Mouse (Mus musculus) limb, embryonic 14.5 days (tissue): ENCODE data around the gene Mroh7. TPM values are rescaled to one million over a fixed set of nuclear protein-coding genes. Genes with fewer than 3 reads are reported as not detected.

Source experiments
- ATAC-seq: fragments of 200-750 bp; cut with Nextera tagmentation; 2 replicates; pipeline ENCODE4 v1.8.0; 2017; ENCODE audit warnings: low read depth, moderate number of reproducible peaks, moderate TSS enrichment; ENCODE audit not compliant: low FRiP score
- DNase-seq: peaks from one replicate; pipeline ENCODE4 v3.0.0-alpha.2; 2015; ENCODE audit warnings: low spot score
- H3K27ac ChIP-seq: fragments of 300-500 bp; sonication (generic); replicated peaks from 2 replicates; pipeline ENCODE4 v1.5.1; 2014; ENCODE audit warnings: low read depth, mild to moderate bottlenecking, low read length, moderate library complexity, mixed read lengths
- H3K27me3 ChIP-seq: fragments of 300-500 bp; sonication (generic); 2 replicates; pipeline ENCODE4 v1.6.1; 2014; ENCODE audit warnings: low read length, mixed read lengths; ENCODE audit not compliant: control insufficient read depth, insufficient read depth
- H3K36me3 ChIP-seq: fragments of 300-500 bp; sonication (generic); 2 replicates; pipeline ENCODE4 v1.6.1; 2014; ENCODE audit warnings: mild to moderate bottlenecking, low read length, moderate library complexity, mixed read lengths; ENCODE audit not compliant: control insufficient read depth, insufficient read depth
- H3K4me1 ChIP-seq: fragments of 300-500 bp; sonication (generic); 2 replicates; pipeline ENCODE4 v1.6.1; 2014; ENCODE audit warnings: antibody characterized with exemption, low read length, mixed read lengths; ENCODE audit not compliant: control insufficient read depth, insufficient read depth
- H3K4me2 ChIP-seq: fragments of 300-500 bp; sonication (generic); replicated peaks from 2 replicates; pipeline ENCODE4 v1.6.1; 2014; ENCODE audit warnings: low read depth, mild to moderate bottlenecking, low read length, moderate library complexity; ENCODE audit not compliant: severe bottlenecking
- H3K4me3 ChIP-seq: fragments of 300-500 bp; sonication (generic); replicated peaks from 2 replicates; pipeline ENCODE4 v1.5.1; 2014; ENCODE audit warnings: low read length
- H3K9ac ChIP-seq: fragments of 300-500 bp; sonication (generic); 2 replicates; pipeline ENCODE4 v1.6.1; 2014; ENCODE audit warnings: mild to moderate bottlenecking, low read depth, low read length, moderate library complexity; ENCODE audit not compliant: severe bottlenecking
- H3K9me3 ChIP-seq: fragments of 300-500 bp; sonication (generic); 2 replicates; pipeline ENCODE4 v1.6.1; 2016; ENCODE audit warnings: low read length; ENCODE audit not compliant: control insufficient read depth
- POLR2A ChIP-seq: fragments of 200-500 bp; IDR thresholded peaks from 2 replicates; pipeline ENCODE4 v1.8.0; 2012; ENCODE audit warnings: inconsistent platforms, mild to moderate bottlenecking, moderate library complexity, borderline replicate concordance; ENCODE audit not compliant: insufficient read depth, insufficient read length; ENCODE audit errors: extremely low read depth
- WGBS: fragments of 180-500 bp; shearing (Covaris S2); extraction: QIAGEN DNeasy Blood & Tissue Kit; methylation state at CpG from one replicate; pipeline ENCODE4 v1.1.7; 2014; 5-methylcytosine and 5-hydroxymethylcytosine counted together
- polyA plus RNA-seq, 2 experiments: library from polyadenylated mRNA; depleted of rRNA in 1 of 2; stranded (reverse) in 1 of 2; unstranded in 1 of 2; fragments of >200 nt; fragmentation: Nextera tagmentation in 1 of 2; extraction: Ambion mirVana in 1 of 2; gene quantifications; 2 replicates each; pipeline versions ENCODE4 v1.2.1 to v1.2.3; 2012 to 2014

The Mroh7 gene
- polyA plus RNA-seq, 2 experiments: 0.63 to 2.8 TPM

DNA sequence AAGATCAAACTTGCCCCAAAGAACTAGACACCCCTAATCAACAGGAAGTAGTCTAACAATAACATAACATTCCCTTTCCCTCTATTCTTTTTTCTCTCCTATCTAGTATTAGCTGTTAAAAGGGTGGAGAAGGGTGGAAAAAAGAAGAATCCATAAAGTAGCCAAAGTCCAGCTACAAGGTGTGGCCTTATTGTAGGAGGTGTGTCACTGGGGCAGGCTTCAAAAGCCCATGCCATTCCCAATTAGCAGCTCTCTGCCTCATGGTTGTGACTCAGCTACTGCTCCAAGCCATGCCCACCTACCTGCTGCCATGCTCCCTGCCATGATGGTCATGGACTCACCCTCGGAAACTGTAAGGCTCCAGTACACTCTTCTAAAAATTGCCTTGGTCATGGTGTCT lies 41.8 kb upstream of the Mroh7 start:
- ATAC-seq (no peak), DNase-seq (no peak)
- no peak overlapping the region for H3K4me2 ChIP-seq
- no peaks in the 10 kb centered on the region for H3K27me3 ChIP-seq
- H3K27ac ChIP-seq: no peak overlapping the region
- H3K36me3 ChIP-seq: no peaks in the 10 kb centered on the region
- no peak overlapping the region for H3K4me3 ChIP-seq
- H3K4me1 ChIP-seq: peaks cover 1% of the 10 kb centered on the region; the same call in 1 of the 2 replicates
- TF ChIP-seq POLR2A: no peak
- no peaks in the 10 kb centered on the region for H3K9me3 ChIP-seq
- WGBS: 88% methylated on average over 1 of the region's 1 CpGs
- H3K9ac ChIP-seq: no peak overlapping the region

DNA sequence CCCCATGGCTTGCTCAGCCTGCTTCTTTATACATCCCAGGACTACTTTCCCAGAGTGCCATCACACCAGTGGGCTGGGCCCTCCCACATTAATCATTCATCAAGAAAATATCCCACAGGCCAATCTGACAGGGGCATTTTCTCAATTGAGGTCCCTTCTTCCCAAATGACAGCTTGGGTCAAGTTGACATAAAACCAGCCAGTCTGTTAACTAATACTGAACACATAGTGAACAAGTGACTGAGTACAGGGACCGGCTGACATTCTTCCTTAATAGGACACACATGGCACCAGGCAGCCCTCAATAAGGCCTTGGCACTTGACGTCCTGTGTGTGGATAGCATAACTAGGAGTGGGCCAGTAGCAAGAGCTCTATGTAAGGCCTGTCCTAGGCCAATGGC lies 38.6 kb upstream of the Mroh7 start:
- WGBS: 36% methylated on average over 2 of the region's 2 CpGs

DNA sequence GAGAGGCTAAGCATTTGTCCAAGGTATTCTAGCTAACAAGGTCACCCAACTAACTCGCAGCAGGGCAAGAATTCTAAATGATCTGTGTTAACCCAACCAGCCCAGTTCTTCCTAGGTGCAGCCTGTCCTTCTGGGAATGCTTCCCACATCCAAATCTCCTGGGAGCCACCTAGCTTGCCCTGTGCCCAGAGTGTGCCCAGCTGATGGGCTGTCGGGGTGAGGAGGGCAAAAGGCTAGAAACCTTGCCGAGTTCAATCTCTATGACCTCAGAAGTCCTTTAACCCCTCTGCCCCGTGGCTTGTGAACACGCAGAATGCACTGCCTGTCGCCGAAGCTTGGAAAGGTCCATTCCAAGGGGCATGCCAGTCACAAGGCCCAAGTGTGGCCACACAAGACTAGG lies 33.4 kb upstream of the Mroh7 start:
- H3K27me3 ChIP-seq: no peaks in the 10 kb centered on the region
- no peak for TF ChIP-seq POLR2A

More for the DNA sequence above, 38.6 kb upstream of the Mroh7 start:
- H3K27ac ChIP-seq: no peak overlapping the region
- no peaks in the 10 kb centered on the region for H3K27me3 ChIP-seq
- H3K4me2 ChIP-seq: no peak overlapping the region
- DNase-seq (no peak), ATAC-seq (no peak)
- H3K4me1 ChIP-seq: no peaks in the 10 kb centered on the region
- H3K9me3 ChIP-seq: no peaks in the 10 kb centered on the region
- no peak overlapping the region for H3K9ac ChIP-seq
- H3K4me3 ChIP-seq: no peak overlapping the region
- TF ChIP-seq POLR2A: no peak
- H3K36me3 ChIP-seq: no peaks in the 10 kb centered on the region

DNA sequence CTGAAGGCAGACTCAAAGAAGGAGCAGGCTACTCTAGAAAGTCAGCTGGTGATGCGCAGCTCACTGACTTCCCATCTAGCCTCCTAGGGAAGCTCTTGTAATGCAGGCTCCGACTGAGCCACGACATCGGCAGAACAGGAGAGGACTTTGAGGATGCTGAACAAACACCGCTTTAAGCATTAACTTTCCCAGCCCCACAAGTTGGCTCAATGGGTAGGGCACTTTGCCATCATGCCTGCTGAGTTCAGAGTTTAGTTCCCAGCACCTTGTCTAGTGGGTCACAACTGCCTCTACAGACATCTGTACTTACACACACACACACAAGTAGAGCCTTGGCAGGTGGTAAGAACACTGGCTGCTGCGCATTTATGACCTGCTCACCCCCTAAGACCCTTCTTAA lies 21.0 kb upstream of the Mroh7 start:
- Histone ChIP-seq H3K9me3 (no peaks in the 10 kb centered on the region), H3K27ac (no peak overlapping the region), H3K9ac (no peak overlapping the region), H3K36me3 (no peaks in the 10 kb centered on the region), H3K4me2 (no peak overlapping the region), H3K4me3 (no peak overlapping the region), H3K27me3 (no peaks in the 10 kb centered on the region), H3K4me1 (no peaks in the 10 kb centered on the region)
- TF ChIP-seq POLR2A: no peak
- WGBS: 91% methylated on average over 6 of the region's 6 CpGs
- DNase-seq: no peak
- ATAC-seq: no peak

More for the DNA sequence above, 33.4 kb upstream of the Mroh7 start:
- Histone ChIP-seq H3K4me2 (no peak overlapping the region), H3K27ac (no peak overlapping the region), H3K9ac (no peak overlapping the region), H3K4me1 (no peaks in the 10 kb centered on the region), H3K36me3 (no peaks in the 10 kb centered on the region; the same call in 1 of the 2 replicates), H3K9me3 (no peaks in the 10 kb centered on the region), H3K4me3 (no peak overlapping the region)
- ATAC-seq: no peak
- no peak for DNase-seq
- WGBS: 82% methylated on average over 7 of the region's 7 CpGs

DNA sequence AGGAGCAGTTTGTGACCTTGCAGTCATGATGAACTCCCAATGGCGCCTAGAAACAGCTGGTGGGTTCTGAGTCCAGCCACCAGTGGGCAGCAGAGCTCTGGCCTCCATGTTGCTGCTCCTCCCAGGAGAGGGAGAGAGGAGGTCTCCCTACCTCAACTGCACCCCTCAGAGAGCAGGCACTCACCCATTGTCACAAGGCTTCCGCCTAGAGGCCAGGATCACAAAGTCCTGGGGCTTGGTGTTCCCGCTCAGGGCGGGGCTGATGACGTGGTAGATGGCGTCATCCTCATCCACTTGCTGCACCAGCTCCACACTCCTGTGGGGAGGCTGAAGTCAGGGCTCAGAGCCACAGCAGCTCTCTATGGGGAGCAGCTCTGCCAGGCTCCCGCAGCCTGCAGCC lies 19.0 kb upstream of the Mroh7 start:
- Histone ChIP-seq H3K9me3 (no peaks in the 10 kb centered on the region), H3K4me3 (no peak overlapping the region; the same call in 1 of the 2 replicates), H3K27me3 (no peaks in the 10 kb centered on the region), H3K4me2 (peak overlapping the region; percentile 20), H3K27ac (0 out of 2 replicates have a peak overlapping the region, but pooled peaks have one; percentile 5), H3K36me3 (no peaks in the 10 kb centered on the region), H3K4me1 (no peaks in the 10 kb centered on the region), H3K9ac (peak overlapping the region; percentile 12; the same call in 1 of the 2 replicates)
- under 1% methylated on average over 7 of the region's 7 CpGs for WGBS
- no peak for TF ChIP-seq POLR2A
- ATAC-seq (peak; percentile 76), DNase-seq (peak; percentile 69)

DNA sequence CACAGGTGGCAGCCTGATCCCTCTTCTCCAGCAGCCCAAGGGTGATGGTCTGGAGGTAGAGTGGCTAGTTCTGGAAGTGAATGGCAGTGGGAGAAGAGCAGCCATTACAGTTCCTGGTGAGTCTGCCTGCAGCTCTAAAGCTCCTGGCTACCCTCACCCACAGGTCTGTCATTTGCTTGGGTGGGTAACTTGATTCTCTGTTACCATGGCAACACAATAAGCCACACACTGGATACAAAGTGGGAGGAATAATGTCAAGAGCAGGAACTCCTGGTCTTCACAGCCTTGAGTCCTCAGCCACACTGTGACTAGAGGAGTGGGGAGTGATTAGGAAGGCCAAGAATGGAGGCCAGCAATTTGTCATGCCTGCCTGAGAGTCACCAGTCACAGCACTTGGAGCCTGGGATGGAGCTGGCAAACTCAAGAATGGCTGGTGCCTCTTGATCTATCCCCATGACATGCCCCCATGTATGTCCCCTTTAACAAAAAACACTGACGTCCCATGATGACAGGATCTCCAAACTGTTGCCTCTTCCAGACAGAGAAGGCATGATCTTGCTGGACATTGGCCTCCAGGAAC lies 16.4 kb upstream of the Mroh7 start:
- ATAC-seq (no peak; the same call in 1 of the 2 replicates), DNase-seq (no peak)
- 71% methylated on average over 1 of the region's 1 CpGs for WGBS
- H3K36me3 ChIP-seq: no peaks in the 10 kb centered on the region
- no peaks in the 10 kb centered on the region for H3K4me1 ChIP-seq
- no peak overlapping the region for H3K4me3 ChIP-seq
- no peak overlapping the region for H3K9ac ChIP-seq
- no peaks in the 10 kb centered on the region for H3K9me3 ChIP-seq
- H3K27me3 ChIP-seq: no peaks in the 10 kb centered on the region
- no peak for TF ChIP-seq POLR2A
- H3K4me2 ChIP-seq: no peak overlapping the region
- H3K27ac ChIP-seq: no peak overlapping the region
